Mouse (Mus musculus) adrenal gland, adult 8-10 months (tissue): ENCODE results near the gene Klf15. TPM values are rescaled to one million over a fixed set of nuclear protein-coding genes. Genes with fewer than 3 reads are reported as not detected.
A peak's percentile ranks its signal among the peaks of the same experiment; 100 is the strongest.

Experiments
- DNase-seq: peaks from one replicate; pipeline ENCODE4 v3.0.0; 2022
- total RNA-seq, 4 experiments: library from RNA; stranded (reverse); gene quantifications; 2 replicates each; pipeline ENCODE4 v1.2.4; 2022

Klf15 gene
- total RNA-seq = 10 to 100 TPM; 18.3 to 30.6 (median 27.6) TPM

DNA sequence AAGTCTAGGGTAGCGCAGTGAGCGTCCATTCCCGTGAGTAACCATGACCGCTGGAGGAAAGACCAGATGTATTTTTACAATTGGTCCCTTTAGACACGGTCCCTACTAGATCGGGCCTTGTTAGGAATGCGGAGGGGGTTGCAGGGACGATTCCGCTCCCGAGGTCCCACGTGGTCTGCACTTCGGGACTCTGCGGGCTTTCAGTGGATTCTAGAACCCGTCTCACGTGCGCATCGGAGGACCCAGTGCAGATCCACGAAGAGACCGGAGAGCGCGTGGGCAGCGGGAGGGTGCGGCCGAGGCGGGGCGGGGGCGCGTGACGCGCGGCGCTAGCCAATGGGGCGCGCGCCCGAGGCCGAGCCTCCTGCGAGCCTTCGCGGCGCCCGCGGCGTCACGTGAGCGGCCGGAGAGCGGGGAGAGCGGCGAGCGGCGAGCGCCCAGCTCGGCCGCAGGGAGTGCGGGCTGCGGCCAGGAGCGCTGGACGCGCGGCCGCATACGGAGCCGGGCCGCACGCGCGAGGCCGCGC is at the start of gene Klf15:
Gene Klf15 (plus strand): TSS at position 396 of the 526 bp plus-strand sequence.
- DNase-seq = peak; percentile 71

DNA sequence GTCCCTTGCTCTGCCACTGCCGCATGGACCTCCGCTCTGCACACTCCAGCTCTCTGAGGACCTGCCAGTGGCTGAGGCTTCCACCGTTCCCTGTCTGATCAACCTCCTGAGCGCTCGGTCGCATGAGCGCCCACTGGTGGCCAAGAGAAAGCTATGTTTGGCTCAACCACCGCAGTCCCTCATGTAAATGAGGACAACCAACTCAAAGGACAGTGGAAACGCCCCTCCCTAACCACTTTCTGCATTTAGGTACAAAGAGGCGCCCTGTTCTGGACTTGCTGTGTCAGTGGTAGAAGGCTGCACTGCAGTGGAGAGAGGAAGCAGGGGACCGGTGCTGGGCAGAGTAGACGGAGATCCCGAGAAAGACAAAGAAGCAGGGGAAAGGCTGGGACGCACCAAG is 39.8 kb upstream of the Klf15 start:
- peak; percentile 73 for DNase-seq

DNA sequence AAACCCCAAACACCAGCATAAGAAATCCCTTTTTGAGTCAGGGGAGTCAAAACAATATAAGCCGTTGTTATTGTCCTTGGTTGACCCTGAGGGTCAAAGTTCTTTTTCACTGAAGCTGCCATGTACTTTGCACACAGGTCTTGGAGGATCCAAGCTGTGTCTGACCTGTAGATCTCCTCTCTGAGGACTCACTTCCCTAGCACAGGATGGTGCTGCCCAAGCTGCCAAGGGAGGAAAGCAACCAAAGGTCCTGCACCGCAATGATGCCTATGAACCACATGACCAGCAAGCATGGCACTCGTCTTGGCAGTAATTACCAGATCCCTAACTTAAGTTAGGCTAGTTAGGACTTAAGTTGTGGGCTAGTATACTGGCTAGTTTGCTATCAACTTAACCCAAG is 37.0 kb upstream of the Klf15 start:
- DNase-seq = no peak

GRCm38 (mm10) chr6:90426003-90426402 is 36.4 kb upstream of the Klf15 start:
- no peak for DNase-seq

DNA sequence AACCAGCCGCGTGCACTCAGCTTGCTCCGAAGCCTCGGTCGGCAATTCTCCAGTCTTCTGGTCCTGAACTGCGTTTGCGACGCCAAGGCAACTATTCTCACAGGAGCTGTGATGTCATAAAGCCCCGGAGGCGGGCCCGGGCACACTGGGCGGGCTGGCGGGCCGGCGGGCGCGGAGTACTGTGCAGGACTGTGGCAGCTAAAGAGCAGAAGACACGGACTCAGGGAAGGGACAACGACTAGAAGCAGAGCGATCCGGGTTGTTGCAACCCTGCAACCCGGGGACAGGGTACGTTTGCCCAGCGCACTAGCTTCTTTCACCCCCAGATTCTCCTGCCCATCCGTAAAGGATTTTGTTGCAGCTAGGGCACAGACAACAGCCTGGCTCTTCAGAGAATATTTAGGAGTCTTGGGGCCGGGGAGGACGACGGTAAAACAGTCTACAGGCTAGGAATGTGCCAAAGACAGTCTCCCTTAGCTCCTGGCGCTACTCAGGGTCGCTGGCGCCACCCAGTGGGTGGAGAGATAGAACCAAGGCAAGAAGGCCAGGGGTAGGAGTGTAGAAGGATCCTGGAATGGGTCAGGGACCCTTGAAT is 33.9 kb upstream of the Klf15 start, which contains the start of gene Cfap100:
Gene Cfap100 (minus strand): TSS at position 418 of the 595 bp plus-strand sequence.
- DNase-seq = peak; percentile 74

DNA sequence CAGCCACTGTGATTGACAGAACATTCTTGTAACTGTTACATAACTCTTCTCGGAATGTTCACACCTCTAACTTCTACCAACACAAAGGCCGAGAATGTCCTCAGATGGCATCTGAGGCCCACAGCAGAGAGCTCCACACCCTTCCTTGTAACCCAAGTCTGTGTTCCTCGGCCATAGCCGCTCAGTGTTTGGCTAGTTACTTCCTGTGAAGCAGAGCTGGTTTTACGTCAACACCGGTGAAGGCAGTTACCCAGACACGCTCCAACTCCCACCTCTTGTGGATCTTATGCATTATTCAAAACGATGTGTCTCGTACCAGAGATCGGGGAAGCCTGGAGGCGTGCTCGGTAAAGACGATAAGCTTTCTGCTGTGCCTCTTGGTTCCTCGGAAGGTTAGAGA is 32.5 kb upstream of the Klf15 start:
- no peak for DNase-seq

- no peak for DNase-seq
These were observed 30.9 kb upstream of the Klf15 start for GRCm38 (mm10) chr6:90431487-90431886.

GRCm38 (mm10) chr6:90434687-90435086 is 27.7 kb upstream of the Klf15 start:
- DNase-seq = no peak

GRCm38 (mm10) chr6:90435195-90435618 is 27.2 kb upstream of the Klf15 start:
- DNase-seq = peak; percentile 68

- no peak for DNase-seq
These were observed 26.0 kb upstream of the Klf15 start for GRCm38 (mm10) chr6:90436192-90436907.

- DNase-seq = no peak
These were observed 25.3 kb upstream of the Klf15 start for GRCm38 (mm10) chr6:90437041-90437440.

DNA sequence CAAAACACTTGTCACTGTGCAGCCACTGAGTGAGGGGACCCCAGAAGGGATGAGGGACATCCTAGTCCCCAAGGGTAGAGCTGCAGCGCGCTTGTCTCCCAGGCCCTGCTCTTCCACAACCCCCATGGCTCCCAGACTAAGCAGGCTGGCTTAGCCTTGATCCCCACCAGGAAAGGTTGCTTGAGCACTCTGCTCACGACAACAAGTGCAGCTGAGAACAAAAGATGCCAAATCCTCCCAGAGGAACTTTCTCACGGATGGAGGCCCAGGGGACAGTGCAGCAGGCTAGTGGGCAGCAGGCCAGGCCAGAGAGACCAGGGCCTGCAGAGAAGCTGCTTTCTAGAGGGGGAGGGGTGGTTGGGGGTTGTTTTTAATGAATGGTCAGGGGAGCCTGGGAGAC is 15.5 kb upstream of the Klf15 start:
- DNase-seq = no peak

DNA sequence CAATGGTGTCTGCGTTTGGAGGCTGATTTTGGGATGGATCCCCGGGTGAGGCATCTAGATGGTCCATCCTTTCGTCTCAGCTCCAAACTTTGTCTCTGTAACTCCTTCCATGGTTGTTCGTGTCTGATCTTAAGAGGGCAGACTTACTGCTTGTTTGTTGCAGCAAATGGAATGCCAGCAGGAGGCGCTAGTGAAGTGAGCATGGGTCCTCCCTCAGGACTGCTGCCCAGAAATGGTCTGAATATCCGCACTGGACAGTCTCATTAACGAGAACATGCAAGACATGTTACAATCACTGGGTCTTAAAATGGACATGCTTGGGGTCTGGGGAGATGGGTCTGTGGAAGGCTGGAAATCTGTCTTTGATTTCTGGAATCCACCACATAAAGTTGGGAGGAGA is 12.2 kb upstream of the Klf15 start:
- DNase-seq = peak; percentile 66

GRCm38 (mm10) chr6:90450697-90451096 is 11.7 kb upstream of the Klf15 start:
- peak; percentile 48 for DNase-seq

- no peak for DNase-seq
These were observed 10.9 kb upstream of the Klf15 start for GRCm38 (mm10) chr6:90451512-90451911.

DNA sequence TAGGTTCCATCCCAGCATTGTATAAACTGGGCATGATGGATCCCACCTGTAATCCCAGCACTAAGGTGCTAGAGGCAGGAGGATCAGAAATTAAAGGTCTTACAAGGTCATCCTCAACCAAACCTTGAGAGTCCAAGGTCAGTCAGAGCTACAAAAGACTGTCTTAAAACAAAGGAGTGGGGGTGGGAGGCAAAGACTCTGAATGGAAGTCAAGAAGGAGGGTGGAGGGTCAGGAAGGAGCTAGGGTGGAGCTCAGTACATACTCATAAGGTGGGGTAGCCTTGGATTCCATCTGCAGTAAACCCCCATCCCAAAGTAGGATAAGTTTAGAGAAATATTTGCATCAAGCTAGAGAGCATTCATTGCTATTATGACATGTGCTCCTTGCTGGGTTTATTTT is 9.8 kb upstream of the Klf15 start:
- DNase-seq = no peak

DNA sequence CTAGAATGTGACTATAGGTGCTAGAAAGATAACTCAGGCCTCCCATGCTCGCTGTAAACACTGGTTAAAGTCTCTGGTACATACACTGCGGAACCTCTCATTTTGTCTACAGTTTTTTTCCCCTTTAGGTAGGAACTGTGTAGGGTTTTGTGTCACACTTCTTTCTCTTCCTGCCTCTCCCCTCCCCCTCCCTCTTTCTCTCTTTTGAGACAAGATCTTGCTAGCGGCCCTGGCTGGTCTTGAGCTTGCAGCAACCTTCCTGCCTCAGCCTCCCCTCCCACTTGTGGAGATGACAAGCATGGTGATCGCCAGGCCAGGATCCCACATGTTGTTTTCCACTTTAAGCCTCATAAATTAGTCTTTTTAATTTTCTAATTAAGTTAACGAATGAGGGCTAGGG is 8.6 kb upstream of the Klf15 start:
- no peak for DNase-seq

DNA sequence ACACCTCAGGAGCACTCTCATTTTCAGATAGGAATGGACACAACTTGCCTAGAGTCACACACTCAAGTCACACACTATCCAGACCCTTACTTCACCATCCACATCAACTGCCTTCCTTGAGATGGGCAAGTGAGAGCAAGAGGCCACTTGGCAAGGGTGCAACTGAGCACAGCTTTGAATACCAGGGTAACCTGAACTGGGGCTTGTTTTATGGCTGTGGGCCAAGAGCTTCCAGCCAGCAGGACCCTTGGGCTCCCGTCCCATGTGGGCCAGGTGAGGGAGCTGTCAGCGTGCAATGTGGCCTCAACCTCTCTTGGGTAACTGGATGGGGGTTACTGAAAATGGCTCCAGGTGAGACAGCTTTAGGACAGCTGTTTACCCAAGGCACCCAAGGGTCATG is 5.0 kb upstream of the Klf15 start:
- no peak for DNase-seq

- no peak for DNase-seq
These were observed 1.2 kb upstream of the Klf15 start for GRCm38 (mm10) chr6:90461181-90461580.

GRCm38 (mm10) chr6:90461771-90462170 is 605 bp upstream of the Klf15 start:
- no peak for DNase-seq

DNA sequence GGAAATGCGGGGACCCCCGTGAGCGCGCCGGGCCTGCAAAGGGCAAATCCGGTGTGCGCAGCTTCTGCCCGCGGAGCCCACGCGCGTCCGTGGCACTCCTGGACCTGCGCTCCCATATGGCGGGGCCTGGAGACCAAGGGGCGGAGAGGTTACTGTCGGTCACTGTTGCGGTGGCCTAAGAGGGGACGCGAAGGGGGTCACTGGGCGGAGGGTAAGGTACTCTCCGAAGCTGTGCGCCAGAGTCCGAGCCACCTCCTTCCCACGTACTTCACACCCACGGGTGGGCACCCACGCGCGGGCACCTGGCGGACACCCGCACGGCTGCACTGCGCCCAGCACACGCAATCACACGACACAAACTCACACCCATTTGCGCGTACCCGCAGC is 458 bp downstream of the Klf15 start:
- DNase-seq = no peak

DNA sequence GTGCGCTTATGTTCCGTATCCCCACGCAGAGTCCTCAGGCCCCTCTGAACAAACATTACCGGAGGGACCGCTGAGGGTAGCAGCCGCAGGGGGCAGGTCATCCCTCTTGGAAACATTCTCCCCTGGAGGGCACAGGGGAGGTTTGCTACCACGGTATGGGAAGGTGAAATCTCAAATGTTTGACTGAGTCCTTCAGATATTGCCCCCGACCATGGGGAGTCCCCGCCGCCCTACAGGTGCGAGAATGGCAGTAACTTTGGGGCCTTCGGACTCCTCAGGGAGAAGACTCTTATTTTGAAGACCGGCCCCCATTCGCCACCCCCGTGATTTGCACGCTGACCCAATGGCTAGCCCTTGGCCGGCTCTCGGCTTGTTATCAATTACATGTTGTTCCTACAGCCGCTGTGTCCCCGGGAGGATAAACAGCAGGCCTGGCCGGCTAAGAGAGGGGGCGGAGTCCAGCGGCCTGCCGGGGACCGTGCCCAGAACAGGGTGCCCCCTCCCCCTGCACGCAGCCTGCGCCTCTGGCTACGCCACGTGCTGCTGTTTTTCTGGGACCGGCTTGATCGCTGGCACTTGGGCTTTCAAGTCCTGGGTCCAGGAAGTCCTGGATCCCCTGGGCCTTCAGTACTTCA is 969 bp downstream of the Klf15 start:
- peak; percentile 94 for DNase-seq

GRCm38 (mm10) chr6:90463890-90464421 is 1.6 kb downstream of the Klf15 start:
- DNase-seq = no peak
